Mouse (Mus musculus) midbrain, embryonic 12.5 days (tissue): ENCODE data around the gene Tex2. TPM values are rescaled to one million over a fixed set of nuclear protein-coding genes. Genes with fewer than 3 reads are reported as not detected.

Source experiments
- ATAC-seq: fragments of 200-750 bp; cut with Nextera tagmentation; 2 replicates; pipeline ENCODE4 v1.8.0; 2017; ENCODE audit warnings: low read depth, moderate TSS enrichment, moderate library complexity; ENCODE audit not compliant: low FRiP score
- H3K27ac ChIP-seq: fragments of 300-500 bp; sonication (generic); replicated peaks from 2 replicates; pipeline ENCODE4 v1.5.1; 2016; ENCODE audit warnings: mild to moderate bottlenecking
- H3K27me3 ChIP-seq: fragments of 300-500 bp; sonication (generic); 2 replicates; pipeline ENCODE4 v1.6.1; 2016; ENCODE audit warnings: mild to moderate bottlenecking
- H3K36me3 ChIP-seq: fragments of 300-500 bp; sonication (generic); 2 replicates; pipeline ENCODE4 v1.6.1; 2016
- H3K4me1 ChIP-seq: fragments of 300-500 bp; sonication (generic); 2 replicates; pipeline ENCODE4 v1.6.1; 2016
- H3K4me2 ChIP-seq: fragments of 300-500 bp; sonication (generic); replicated peaks from 2 replicates; pipeline ENCODE4 v1.6.1; 2016; ENCODE audit warnings: mild to moderate bottlenecking, moderate library complexity
- H3K4me3 ChIP-seq: fragments of 300-500 bp; sonication (generic); 2 replicates; pipeline ENCODE4 v1.5.1; 2016; ENCODE audit warnings: mild to moderate bottlenecking
- H3K9ac ChIP-seq: fragments of 300-500 bp; sonication (generic); replicated peaks from 2 replicates; pipeline ENCODE4 v1.6.1; 2016; ENCODE audit warnings: mild to moderate bottlenecking, moderate library complexity
- H3K9me3 ChIP-seq: fragments of 300-500 bp; sonication (generic); 2 replicates; pipeline ENCODE4 v1.6.1; 2016; ENCODE audit warnings: mild to moderate bottlenecking
- WGBS: fragments of 180-500 bp; shearing (Covaris S2); methylation state at CpG from one replicate; pipeline ENCODE4 v1.1.7; 2016; 5-methylcytosine and 5-hydroxymethylcytosine counted together
- polyA plus RNA-seq: library from polyadenylated mRNA; unstranded; fragments of >200 nt; fragmentation: Nextera tagmentation; extraction: Ambion mirVana; gene quantifications from 2 replicates; pipeline ENCODE4 v1.2.1, GENCODE M21; 2016

Gene Tex2
- polyA plus RNA-seq, 1 experiment from 2014 or later = 12.1 TPM

GRCm38 (mm10) chr11:106555805-106556615, 57.2 kb downstream of the Tex2 start:
- no peaks in the 10 kb centered on the region for H3K36me3 ChIP-seq
- no peak overlapping the region for H3K27ac ChIP-seq
- peaks cover 11% of the 10 kb centered on the region; the same call in 1 of the 2 replicates for H3K4me1 ChIP-seq
- H3K27me3 ChIP-seq = no peaks in the 10 kb centered on the region
- no peak overlapping the region for H3K4me3 ChIP-seq
- 60% methylated on average over 10 of the region's 10 CpGs for WGBS
- ATAC-seq = no peak
- H3K9me3 ChIP-seq = no peaks in the 10 kb centered on the region
- no peak overlapping the region for H3K9ac ChIP-seq
- no peak overlapping the region for H3K4me2 ChIP-seq

- Histone ChIP-seq H3K9ac (no peak overlapping the region), H3K27me3 (no peaks in the 10 kb centered on the region), H3K36me3 (0 out of 2 replicates have a peak, but pooled peaks cover 9% of the 10 kb centered on the region), H3K27ac (no peak overlapping the region), H3K9me3 (no peaks in the 10 kb centered on the region), H3K4me2 (no peak overlapping the region), H3K4me1 (0 out of 2 replicates have a peak, but pooled peaks cover 4% of the 10 kb centered on the region), H3K4me3 (no peak overlapping the region)
- no peak for ATAC-seq
- 93% methylated on average over 4 of the region's 4 CpGs for WGBS
Measured at GRCm38 (mm10) chr11:106550398-106550797, 62.8 kb downstream of the Tex2 start.

GRCm38 (mm10) chr11:106546081-106546480, 67.1 kb downstream of the Tex2 start:
- no peaks in the 10 kb centered on the region; the same call in 1 of the 2 replicates for H3K4me1 ChIP-seq
- H3K27me3 ChIP-seq = no peaks in the 10 kb centered on the region

GRCm38 (mm10) chr11:106544916-106545315, 68.3 kb downstream of the Tex2 start:
- Histone ChIP-seq H3K27ac (no peak overlapping the region), H3K27me3 (no peaks in the 10 kb centered on the region), H3K9me3 (no peaks in the 10 kb centered on the region), H3K9ac (no peak overlapping the region), H3K4me3 (no peak overlapping the region), H3K4me2 (no peak overlapping the region), H3K36me3 (peaks cover 23% of the 10 kb centered on the region; the same call in 1 of the 2 replicates), H3K4me1 (no peaks in the 10 kb centered on the region; the same call in 1 of the 2 replicates)
- no peak for ATAC-seq
- WGBS = 95% methylated on average over 9 of the region's 9 CpGs

More at GRCm38 (mm10) chr11:106546081-106546480, 67.1 kb downstream of the Tex2 start:
- H3K36me3 ChIP-seq = peaks cover 23% of the 10 kb centered on the region; the same call in 1 of the 2 replicates
- H3K9me3 ChIP-seq = no peaks in the 10 kb centered on the region
- H3K9ac ChIP-seq = no peak overlapping the region
- no peak overlapping the region for H3K4me2 ChIP-seq
- no peak overlapping the region for H3K4me3 ChIP-seq
- H3K27ac ChIP-seq = no peak overlapping the region
- no peak for ATAC-seq
- 95% methylated on average over 4 of the region's 4 CpGs for WGBS

- Histone ChIP-seq H3K36me3 (peaks cover 23% of the 10 kb centered on the region; the same call in 1 of the 2 replicates), H3K4me1 (no peaks in the 10 kb centered on the region; the same call in 1 of the 2 replicates), H3K27me3 (no peaks in the 10 kb centered on the region), H3K4me3 (no peak overlapping the region), H3K27ac (no peak overlapping the region), H3K9me3 (no peaks in the 10 kb centered on the region), H3K4me2 (no peak overlapping the region), H3K9ac (no peak overlapping the region)
- no peak for ATAC-seq
- 91% methylated on average over 11 of the region's 11 CpGs for WGBS
Measured at GRCm38 (mm10) chr11:106544133-106544532, 69.1 kb downstream of the Tex2 start.

- WGBS = 90% methylated on average over 13 of the region's 13 CpGs
- no peak overlapping the region for H3K4me2 ChIP-seq
- H3K9ac ChIP-seq = no peak overlapping the region
- no peak for ATAC-seq
- H3K36me3 ChIP-seq = peaks cover 22% of the 10 kb centered on the region; the same call in 1 of the 2 replicates
- no peaks in the 10 kb centered on the region; the same call in 1 of the 2 replicates for H3K4me1 ChIP-seq
- no peak overlapping the region for H3K4me3 ChIP-seq
- H3K27me3 ChIP-seq = no peaks in the 10 kb centered on the region
- no peak overlapping the region for H3K27ac ChIP-seq
- no peaks in the 10 kb centered on the region for H3K9me3 ChIP-seq
Measured at GRCm38 (mm10) chr11:106543006-106543405, 70.2 kb downstream of the Tex2 start.

- no peaks in the 10 kb centered on the region; the same call in 1 of the 2 replicates for H3K4me1 ChIP-seq
- no peak overlapping the region for H3K4me3 ChIP-seq
- no peaks in the 10 kb centered on the region for H3K9me3 ChIP-seq
- H3K36me3 ChIP-seq = peaks cover 19% of the 10 kb centered on the region; the same call in 1 of the 2 replicates
- no peak overlapping the region for H3K9ac ChIP-seq
- H3K27ac ChIP-seq = no peak overlapping the region
- no peak overlapping the region for H3K4me2 ChIP-seq
- no peaks in the 10 kb centered on the region for H3K27me3 ChIP-seq
- ATAC-seq = no peak
Measured at GRCm38 (mm10) chr11:106542385-106542784, 70.8 kb downstream of the Tex2 start.

- Histone ChIP-seq H3K27ac (no peak overlapping the region), H3K4me1 (peaks cover 13% of the 10 kb centered on the region), H3K36me3 (peaks cover 17% of the 10 kb centered on the region; the same call in 1 of the 2 replicates), H3K9ac (no peak overlapping the region), H3K27me3 (no peaks in the 10 kb centered on the region), H3K9me3 (no peaks in the 10 kb centered on the region), H3K4me2 (no peak overlapping the region), H3K4me3 (no peak overlapping the region)
- WGBS = 79% methylated on average over 13 of the region's 13 CpGs
- no peak for ATAC-seq
Measured at GRCm38 (mm10) chr11:106540506-106541268, 72.5 kb downstream of the Tex2 start.

- H3K36me3 ChIP-seq = peaks cover 10% of the 10 kb centered on the region; the same call in 1 of the 2 replicates
- H3K4me2 ChIP-seq = no peak overlapping the region
- H3K27ac ChIP-seq = peak overlapping the region; percentile 80
- no peaks in the 10 kb centered on the region for H3K27me3 ChIP-seq
- peak overlapping the region; percentile 28; the same call in 1 of the 2 replicates for H3K9ac ChIP-seq
- ATAC-seq = peak; percentile 34; the same call in 1 of the 2 replicates
- WGBS = 51% methylated on average over 11 of the region's 11 CpGs
- H3K9me3 ChIP-seq = no peaks in the 10 kb centered on the region
- H3K4me1 ChIP-seq = peaks cover 13% of the 10 kb centered on the region
- no peak overlapping the region for H3K4me3 ChIP-seq
Measured at GRCm38 (mm10) chr11:106536253-106536912, 76.8 kb downstream of the Tex2 start.

GRCm38 (mm10) chr11:106535660-106536252, 77.5 kb downstream of the Tex2 start:
- ATAC-seq = no peak; the same call in 1 of the 2 replicates
- Histone ChIP-seq H3K4me2 (no peak overlapping the region), H3K4me1 (peaks cover 13% of the 10 kb centered on the region; the same call in 1 of the 2 replicates), H3K27me3 (no peaks in the 10 kb centered on the region), H3K36me3 (peaks cover 10% of the 10 kb centered on the region; the same call in 1 of the 2 replicates), H3K27ac (peak overlapping the region; percentile 80), H3K9ac (no peak overlapping the region), H3K4me3 (no peak overlapping the region), H3K9me3 (no peaks in the 10 kb centered on the region)
- WGBS = 87% methylated on average over 9 of the region's 9 CpGs

GRCm38 (mm10) chr11:106532248-106532790, 80.9 kb downstream of the Tex2 start:
- Histone ChIP-seq H3K27me3 (no peaks in the 10 kb centered on the region), H3K4me3 (no peak overlapping the region), H3K36me3 (peaks cover 10% of the 10 kb centered on the region; the same call in 1 of the 2 replicates), H3K9me3 (no peaks in the 10 kb centered on the region), H3K4me1 (peaks cover 13% of the 10 kb centered on the region; the same call in 1 of the 2 replicates), H3K9ac (no peak overlapping the region), H3K4me2 (no peak overlapping the region), H3K27ac (no peak overlapping the region)
- ATAC-seq = no peak
- WGBS = 71% methylated on average over 9 of the region's 9 CpGs
